Mouse (Mus musculus) urinary bladder, postnatal 25 days (tissue): ENCODE data around the gene Paics.

Experiments
- DNase-seq: peaks from one replicate; pipeline ENCODE4 v3.0.0; 2022; ENCODE audit warnings: low spot score

The Paics gene

DNA sequence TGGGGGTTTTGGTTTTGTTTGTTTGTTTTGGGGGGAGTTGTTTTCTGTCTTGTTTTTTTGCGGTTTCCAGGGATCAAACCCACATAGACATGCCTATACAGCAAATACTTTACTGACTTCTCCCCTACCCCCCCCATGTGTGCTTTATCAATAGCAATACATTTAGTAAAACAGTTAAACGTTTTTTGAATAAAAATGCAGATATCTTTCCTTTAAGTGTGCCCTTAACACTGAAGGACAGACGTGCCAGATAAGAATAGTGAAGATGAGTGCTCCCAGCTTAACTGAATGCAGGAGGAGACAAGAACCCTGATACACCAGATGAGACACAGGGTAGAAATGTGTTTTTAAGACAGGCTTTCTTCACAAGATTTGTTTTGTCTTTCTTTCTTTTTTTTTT, 60.0 kb downstream of the Paics start:
- DNase-seq = no peak

- DNase-seq = no peak
These were observed 62.1 kb downstream of the Paics start for GRCm38 (mm10) chr5:77013171-77013570.

DNA sequence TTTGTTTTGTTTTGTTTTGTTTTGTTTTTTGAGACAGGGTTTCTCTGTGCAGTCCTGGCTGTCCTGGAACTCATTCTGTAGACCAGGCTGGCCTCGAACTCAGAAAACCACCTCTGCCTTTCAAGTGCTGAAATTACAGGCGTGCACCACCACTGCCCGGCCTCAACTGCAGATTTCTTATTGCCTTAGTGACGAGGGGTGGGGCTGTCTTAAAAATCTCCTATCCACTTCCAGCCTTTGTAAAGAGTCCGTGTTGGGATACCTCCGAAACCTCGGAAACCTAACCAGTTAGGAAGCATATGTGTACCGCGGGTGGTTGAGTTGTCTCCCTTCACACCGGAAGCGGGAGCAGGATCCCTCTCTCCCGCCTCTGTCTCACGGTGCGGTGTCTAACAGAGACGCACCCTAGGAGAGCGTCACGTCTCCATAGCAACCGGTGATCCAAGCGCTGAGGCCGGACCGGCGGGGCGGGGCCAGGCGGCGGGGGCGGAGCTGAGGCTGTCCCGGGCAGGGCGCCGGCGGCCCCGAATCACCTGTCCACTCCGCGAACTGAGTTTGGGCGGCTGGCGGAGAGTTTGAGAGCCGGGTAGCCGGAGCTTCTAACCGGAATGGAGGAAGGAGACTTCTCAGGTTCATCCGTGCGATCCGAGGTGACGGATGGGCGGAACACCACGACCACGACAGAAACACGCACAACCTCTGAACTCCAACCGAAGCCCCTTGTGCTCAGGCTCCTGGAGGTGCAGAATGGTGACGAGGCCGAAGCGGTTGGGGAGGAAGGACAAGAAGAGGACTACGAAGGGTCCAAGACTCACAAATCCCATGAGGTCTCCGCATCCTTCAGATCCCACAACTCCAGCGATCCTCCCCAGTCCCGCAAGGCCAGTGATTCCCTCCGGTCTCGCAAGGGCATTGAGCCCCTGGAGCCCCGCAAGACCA, 64.7 kb downstream of the Paics start, which contains the start of gene Thegl:
Thegl (plus strand) TSS at position 480 of the 939 bp plus-strand sequence.
- peak; percentile 77 for DNase-seq
